Mouse (Mus musculus) C2C12 (cell line): ENCODE results near the gene Nln.

Experiments
- CEBPB ChIP-seq: IDR thresholded peaks from one replicate; pipeline ENCODE4 v1.6.1; 2011; ENCODE audit warnings: low read depth, mild to moderate bottlenecking, control low read depth, moderate library complexity
- CTCF ChIP-seq: IDR thresholded peaks from one replicate; pipeline ENCODE4 v1.5.1; 2011; ENCODE audit not compliant: control insufficient read depth, insufficient read depth, insufficient read length
- FOSL1 ChIP-seq: IDR thresholded peaks from one replicate; pipeline ENCODE4 v1.8.0; 2011; ENCODE audit warnings: mild to moderate bottlenecking, low read length; ENCODE audit not compliant: poor library complexity, insufficient read depth, severe bottlenecking
- MAX ChIP-seq: IDR thresholded peaks from one replicate; pipeline ENCODE4 v1.6.1; 2011; ENCODE audit warnings: mild to moderate bottlenecking, control low read depth
- MYOG ChIP-seq: IDR thresholded peaks from one replicate; pipeline ENCODE4 v1.6.1; 2011; ENCODE audit not compliant: control insufficient read depth, insufficient read length; ENCODE audit errors: extremely low read depth
- USF1 ChIP-seq: IDR thresholded peaks from one replicate; pipeline ENCODE4 v1.6.1; 2011; ENCODE audit warnings: low read depth, mild to moderate bottlenecking, control low read depth, moderate library complexity

DNA sequence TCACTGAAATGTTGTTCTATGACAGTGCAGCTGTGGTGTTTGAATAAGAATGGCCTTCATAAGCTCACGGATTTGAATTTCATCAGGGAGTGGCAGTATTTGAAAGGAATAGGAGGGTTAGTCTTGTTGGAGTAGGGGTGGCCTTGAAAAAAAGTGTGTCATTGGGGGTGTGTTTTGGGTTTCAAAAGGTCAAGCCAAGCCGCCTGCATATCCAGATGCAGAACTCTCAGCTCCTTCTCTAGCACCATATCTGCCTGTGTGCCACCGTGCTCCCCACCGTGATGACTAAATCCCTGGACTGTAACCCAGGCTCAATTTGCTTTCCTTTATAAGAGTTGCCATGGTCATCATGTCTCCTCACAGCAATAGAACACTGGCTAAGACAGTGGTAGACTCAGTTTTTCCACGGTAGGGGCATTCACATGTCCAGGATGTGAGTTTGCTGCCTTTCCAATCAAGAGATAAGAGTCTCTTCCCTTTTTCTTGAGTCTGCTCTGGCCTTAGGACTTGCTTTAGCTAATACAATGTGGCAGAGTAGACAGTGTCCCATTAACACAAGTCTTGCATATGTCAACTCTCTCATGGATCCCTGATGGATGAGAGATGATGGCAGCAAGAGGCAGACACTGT is 7.7 kb downstream of the Nln start:
- TF ChIP-seq CTCF, result no peak
- TF ChIP-seq MYOG, result no peak
- TF ChIP-seq USF1, result no peak
- TF ChIP-seq CEBPB, result no peak
- TF ChIP-seq MAX, result no peak
- no peak for TF ChIP-seq FOSL1
